Mouse (Mus musculus) ES-Bruce4 (cell line): ENCODE measurements around the gene Emx1. TPM values are rescaled to one million over a fixed set of nuclear protein-coding genes. Genes with fewer than 3 reads are reported as not detected.

Experiments used
- H3K27ac ChIP-seq: 2 replicates; pipeline ENCODE4 v1.5.1; 2012; ENCODE audit warnings: low read length, inconsistent platforms; ENCODE audit not compliant: insufficient read depth
- H3K27me3 ChIP-seq: 2 replicates; pipeline ENCODE4 v1.6.1; 2012; ENCODE audit warnings: mild to moderate bottlenecking, low read length, inconsistent platforms; ENCODE audit not compliant: control insufficient read depth, poor library complexity, insufficient read depth, severe bottlenecking
- H3K36me3 ChIP-seq: 2 replicates; pipeline ENCODE4 v1.6.1; 2012; ENCODE audit warnings: inconsistent platforms, mild to moderate bottlenecking, low read length, moderate library complexity; ENCODE audit not compliant: control insufficient read depth, poor library complexity, insufficient read depth, severe bottlenecking
- H3K4me1 ChIP-seq: one replicate; pipeline ENCODE4 v1.8.1; 2011; ENCODE audit warnings: low read length; ENCODE audit not compliant: control insufficient read depth, insufficient read depth
- H3K4me3 ChIP-seq: 2 replicates; pipeline ENCODE4 v1.5.1; 2011; ENCODE audit warnings: low read depth, mild to moderate bottlenecking, low read length
- H3K9ac ChIP-seq: 2 replicates; pipeline ENCODE4 v1.6.1; 2012; ENCODE audit warnings: low read depth, mild to moderate bottlenecking, inconsistent platforms; ENCODE audit not compliant: poor library complexity, severe bottlenecking
- H3K9me3 ChIP-seq: replicated peaks from 2 replicates; pipeline ENCODE4 v1.6.1; 2012; ENCODE audit warnings: mild to moderate bottlenecking, low read length, inconsistent platforms; ENCODE audit not compliant: control insufficient read depth, poor library complexity, insufficient read depth, severe bottlenecking
- CTCF ChIP-seq: IDR thresholded peaks from one replicate; pipeline ENCODE4 v1.8.1; 2011; ENCODE audit warnings: low read depth, low read length
- EP300 ChIP-seq: IDR thresholded peaks from 2 replicates; pipeline ENCODE4 v1.6.1; 2011; ENCODE audit warnings: low read depth, low read length; ENCODE audit not compliant: insufficient read depth
- POLR2A ChIP-seq: IDR thresholded peaks from one replicate; pipeline ENCODE4 v1.8.1; 2011; ENCODE audit warnings: low read length; ENCODE audit not compliant: insufficient read depth
- polyA plus RNA-seq: library from polyadenylated mRNA; stranded (reverse); fragments of >200 nt; gene quantifications from 2 replicates; pipeline ENCODE4 v1.2.4, GENCODE M21; 2011; ENCODE audit warnings: low read depth; ENCODE audit not compliant: missing spikeins, insufficient read depth, insufficient read length

Emx1 gene
- polyA plus RNA-seq, 1 experiment: 1.8 TPM

GRCm38 (mm10) chr6:85239044-85239489 lies 51.8 kb downstream of the Emx1 start:
- Histone ChIP-seq H3K9ac (no peak overlapping the region), H3K9me3 (no peaks in the 10 kb centered on the region), H3K27me3 (no peaks in the 10 kb centered on the region), H3K4me1 (peaks cover 10% of the 10 kb centered on the region), H3K27ac (no peak overlapping the region), H3K36me3 (no peaks in the 10 kb centered on the region), H3K4me3 (no peak overlapping the region)
- TF ChIP-seq POLR2A (no peak), EP300 (no peak), CTCF (peak; percentile 62)

- no peak overlapping the region for H3K9ac ChIP-seq
- H3K9me3 ChIP-seq: no peaks in the 10 kb centered on the region
- H3K4me3 ChIP-seq: no peak overlapping the region
- H3K27me3 ChIP-seq: no peaks in the 10 kb centered on the region
- no peak overlapping the region for H3K27ac ChIP-seq
- no peak for TF ChIP-seq CTCF
- TF ChIP-seq POLR2A: no peak
- no peak for TF ChIP-seq EP300
- no peaks in the 10 kb centered on the region for H3K36me3 ChIP-seq
- H3K4me1 ChIP-seq: peaks cover 5% of the 10 kb centered on the region
These were observed 62.6 kb downstream of the Emx1 start for GRCm38 (mm10) chr6:85249821-85250220.

- Histone ChIP-seq H3K4me3 (no peak overlapping the region), H3K9me3 (no peaks in the 10 kb centered on the region), H3K27ac (no peak overlapping the region), H3K9ac (no peak overlapping the region), H3K36me3 (no peaks in the 10 kb centered on the region), H3K4me1 (peaks cover 5% of the 10 kb centered on the region), H3K27me3 (no peaks in the 10 kb centered on the region)
- TF ChIP-seq EP300 (no peak), CTCF (no peak), POLR2A (no peak)
These were observed 63.6 kb downstream of the Emx1 start for GRCm38 (mm10) chr6:85250811-85251241.

GRCm38 (mm10) chr6:85252251-85253058 lies 65.2 kb downstream of the Emx1 start:
- Histone ChIP-seq H3K4me3 (no peak overlapping the region), H3K9ac (no peak overlapping the region), H3K36me3 (no peaks in the 10 kb centered on the region), H3K27me3 (no peaks in the 10 kb centered on the region), H3K9me3 (no peaks in the 10 kb centered on the region), H3K4me1 (peaks cover 5% of the 10 kb centered on the region), H3K27ac (no peak overlapping the region)
- TF ChIP-seq EP300 (no peak), POLR2A (no peak), CTCF (no peak)

- Histone ChIP-seq H3K27ac (no peak overlapping the region), H3K9ac (no peak overlapping the region), H3K36me3 (no peaks in the 10 kb centered on the region)
These were observed 66.0 kb downstream of the Emx1 start for GRCm38 (mm10) chr6:85253275-85253674.

More at GRCm38 (mm10) chr6:85253275-85253674, 66.0 kb downstream of the Emx1 start:
- H3K4me3 ChIP-seq: no peak overlapping the region
- no peak for TF ChIP-seq POLR2A
- no peak for TF ChIP-seq CTCF
- no peak for TF ChIP-seq EP300
- no peaks in the 10 kb centered on the region for H3K9me3 ChIP-seq
- no peaks in the 10 kb centered on the region for H3K27me3 ChIP-seq
- peaks cover 5% of the 10 kb centered on the region for H3K4me1 ChIP-seq

Other genes starting within 250 kb of the Emx1 start
- gene Exoc6b, start 117.9 kb upstream of the Emx1 start, polyA plus RNA-seq: 41.9 and 44.6 TPM in 2 replicates
- 26.0 and 26.9 TPM in 2 replicates for gene Spr, start 49.7 kb upstream of the Emx1 start, polyA plus RNA-seq
- gene Sfxn5, start 146.0 kb downstream of the Emx1 start, polyA plus RNA-seq: 6.0 and 7.9 TPM in 2 replicates
- 15.8 and 18.3 TPM in 2 replicates for gene Rab11fip5, start 187.2 kb downstream of the Emx1 start, polyA plus RNA-seq
- gene Noto, start 236.4 kb downstream of the Emx1 start, polyA plus RNA-seq: not detected in 2 replicates
- 42.3 and 44.4 TPM in 2 replicates for gene Smyd5, start 244.6 kb downstream of the Emx1 start, polyA plus RNA-seq